Mouse (Mus musculus): ENCODE data around the gene Dmkn. TPM values are rescaled to one million over a fixed set of nuclear protein-coding genes. Genes with fewer than 3 reads are reported as not detected.

Gene Dmkn
- polyA plus RNA-seq, 1 experiment from 2014 or later: 1.0 TPM

DNA sequence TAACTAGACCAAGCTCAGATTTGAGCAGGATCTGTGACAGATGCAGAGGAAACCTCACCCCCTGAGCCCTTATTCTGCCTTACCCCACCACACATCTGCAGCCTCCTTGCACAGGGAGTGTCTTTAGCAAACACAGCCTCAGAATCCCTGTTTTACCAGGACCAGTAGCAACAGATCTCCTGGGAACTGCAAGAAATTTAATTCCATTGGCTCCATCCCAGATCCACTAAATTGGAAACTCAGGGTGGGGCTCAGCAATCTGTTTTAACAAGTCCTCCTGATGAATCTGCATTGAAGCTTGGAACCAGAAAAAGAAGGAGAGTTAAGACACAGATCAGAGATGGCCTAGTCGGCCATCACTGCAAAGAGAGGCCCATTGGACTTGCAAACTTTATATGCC lies 33.2 kb downstream of the Dmkn start:
- Histone ChIP-seq H3K36me3 (no peaks in the 10 kb centered on the region), H3K27ac (replicated peaks) (no peak overlapping the region), H3K9ac (no peak overlapping the region), H3K9me3 (peaks cover 7% of the 10 kb centered on the region), H3K4me3 (no peak overlapping the region), H3K27me3 (no peaks in the 10 kb centered on the region), H3K4me2 (no peak overlapping the region), H3K4me1 (replicated peaks) (no peaks in the 10 kb centered on the region)
- 80% methylated on average over 1 of the region's 1 CpGs for whole genome bisulfite sequencing
- no peak for ATAC-seq (ENCODE audit: low read depth)

DNA sequence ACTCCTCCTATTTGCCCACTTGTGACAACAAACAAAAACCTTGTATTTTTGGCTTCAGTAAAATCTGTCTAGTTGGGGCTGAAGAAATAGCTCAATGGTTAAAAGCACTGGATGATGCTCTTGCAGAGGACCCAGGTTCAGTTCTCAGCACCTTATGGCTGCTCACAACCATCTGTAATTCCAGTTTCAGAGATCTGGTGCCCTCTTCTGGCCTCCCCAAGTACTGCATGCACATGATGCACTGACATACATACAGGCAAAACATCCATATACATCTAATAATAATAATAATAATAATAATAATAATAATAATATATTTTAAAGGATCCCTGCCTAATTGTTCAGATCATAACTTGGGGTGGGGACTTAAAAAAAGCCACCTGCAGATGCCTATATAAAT lies 37.1 kb downstream of the Dmkn start:
- H3K4me3 ChIP-seq: no peak overlapping the region
- H3K27me3 ChIP-seq: no peaks in the 10 kb centered on the region
- no peak overlapping the region for H3K4me2 ChIP-seq
- no peaks in the 10 kb centered on the region for H3K36me3 ChIP-seq
- H3K9ac ChIP-seq: no peak overlapping the region
- no peaks in the 10 kb centered on the region for H3K4me1 ChIP-seq (replicated peaks)
- peaks cover 7% of the 10 kb centered on the region for H3K9me3 ChIP-seq
- no peak for ATAC-seq (ENCODE audit: low read depth)
- no peak overlapping the region for H3K27ac ChIP-seq (replicated peaks)

GRCm38 (mm10) chr7:30803256-30803655 lies 39.7 kb downstream of the Dmkn start:
- Histone ChIP-seq H3K4me2 (no peak overlapping the region), H3K4me1 (replicated peaks) (no peaks in the 10 kb centered on the region), H3K9ac (no peak overlapping the region), H3K4me3 (no peak overlapping the region), H3K9me3 (peaks cover 7% of the 10 kb centered on the region; the same call in 1 of the 2 replicates), H3K36me3 (no peaks in the 10 kb centered on the region), H3K27me3 (no peaks in the 10 kb centered on the region), H3K27ac (replicated peaks) (no peak overlapping the region)
- 96% methylated on average over 3 of the region's 3 CpGs for WGBS
- no peak for ATAC-seq (ENCODE audit: low read depth)

DNA sequence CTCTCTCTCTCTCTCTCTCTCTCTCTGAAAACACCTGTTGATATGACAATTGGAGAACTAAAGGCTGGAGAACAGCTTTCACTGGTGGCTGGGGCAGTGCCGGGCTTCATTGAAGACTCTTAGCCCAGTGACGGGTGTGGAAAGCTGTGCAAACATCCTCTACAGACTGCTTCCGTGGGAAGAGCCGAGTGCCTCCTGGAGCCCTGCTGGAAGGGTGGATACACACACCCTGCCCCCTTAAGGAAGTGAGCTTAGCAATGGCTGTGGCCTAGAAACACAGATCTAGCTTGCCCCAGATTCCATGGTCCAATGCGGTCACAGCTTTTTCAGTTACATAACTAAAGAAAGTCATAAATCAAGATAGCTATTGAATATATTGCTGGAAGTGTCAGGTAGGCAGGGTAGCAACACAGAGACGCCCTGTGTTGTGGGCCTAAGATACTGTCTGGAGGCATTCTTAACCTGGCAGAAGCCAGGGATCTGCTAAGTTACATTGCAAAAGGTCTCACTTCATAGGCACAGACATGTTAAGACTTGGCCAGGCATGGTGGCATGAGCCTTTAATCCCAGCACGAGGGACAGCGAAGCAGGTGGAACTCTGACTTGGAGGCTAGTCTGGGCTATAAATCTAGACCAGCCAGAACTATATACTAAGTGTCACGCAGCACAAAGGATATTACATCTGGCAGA lies 40.6 kb downstream of the Dmkn start:
- Histone ChIP-seq H3K27me3 (no peaks in the 10 kb centered on the region), H3K9ac (no peak overlapping the region), H3K27ac (replicated peaks) (no peak overlapping the region), H3K9me3 (peaks cover 7% of the 10 kb centered on the region; the same call in 1 of the 2 replicates), H3K4me3 (no peak overlapping the region), H3K4me1 (replicated peaks) (no peaks in the 10 kb centered on the region), H3K36me3 (no peaks in the 10 kb centered on the region), H3K4me2 (no peak overlapping the region)
- 84% methylated on average over 9 of the region's 9 CpGs for WGBS
- ATAC-seq (ENCODE audit: low read depth): no peak

GRCm38 (mm10) chr7:30805924-30806323 lies 42.4 kb downstream of the Dmkn start:
- Histone ChIP-seq H3K9me3 (no peaks in the 10 kb centered on the region), H3K4me2 (no peak overlapping the region), H3K4me1 (replicated peaks) (no peaks in the 10 kb centered on the region), H3K27ac (replicated peaks) (no peak overlapping the region), H3K27me3 (no peaks in the 10 kb centered on the region), H3K36me3 (no peaks in the 10 kb centered on the region), H3K9ac (no peak overlapping the region), H3K4me3 (no peak overlapping the region)
- ATAC-seq (ENCODE audit: low read depth): no peak
- whole genome bisulfite sequencing: 44% methylated on average over 6 of the region's 6 CpGs

GRCm38 (mm10) chr7:30810319-30810718 lies 46.8 kb downstream of the Dmkn start:
- H3K27me3 ChIP-seq: no peaks in the 10 kb centered on the region
- H3K36me3 ChIP-seq: no peaks in the 10 kb centered on the region
- H3K4me2 ChIP-seq: no peak overlapping the region
- no peak overlapping the region for H3K4me3 ChIP-seq
- no peak overlapping the region for H3K9ac ChIP-seq
- no peaks in the 10 kb centered on the region for H3K9me3 ChIP-seq
- 46% methylated on average over 6 of the region's 6 CpGs for WGBS
- H3K4me1 ChIP-seq (replicated peaks): no peaks in the 10 kb centered on the region
- H3K27ac ChIP-seq (replicated peaks): no peak overlapping the region
- ATAC-seq (ENCODE audit: low read depth): no peak

GRCm38 (mm10) chr7:30811757-30812290 lies 48.3 kb downstream of the Dmkn start:
- H3K4me3 ChIP-seq: no peak overlapping the region
- no peak for ATAC-seq (ENCODE audit: low read depth)
- H3K27ac ChIP-seq (replicated peaks): no peak overlapping the region
- H3K27me3 ChIP-seq: no peaks in the 10 kb centered on the region
- WGBS: 69% methylated on average over 9 of the region's 9 CpGs
- no peak overlapping the region for H3K4me2 ChIP-seq
- no peaks in the 10 kb centered on the region for H3K4me1 ChIP-seq (replicated peaks)
- no peaks in the 10 kb centered on the region for H3K36me3 ChIP-seq
- no peaks in the 10 kb centered on the region for H3K9me3 ChIP-seq
- no peak overlapping the region for H3K9ac ChIP-seq

DNA sequence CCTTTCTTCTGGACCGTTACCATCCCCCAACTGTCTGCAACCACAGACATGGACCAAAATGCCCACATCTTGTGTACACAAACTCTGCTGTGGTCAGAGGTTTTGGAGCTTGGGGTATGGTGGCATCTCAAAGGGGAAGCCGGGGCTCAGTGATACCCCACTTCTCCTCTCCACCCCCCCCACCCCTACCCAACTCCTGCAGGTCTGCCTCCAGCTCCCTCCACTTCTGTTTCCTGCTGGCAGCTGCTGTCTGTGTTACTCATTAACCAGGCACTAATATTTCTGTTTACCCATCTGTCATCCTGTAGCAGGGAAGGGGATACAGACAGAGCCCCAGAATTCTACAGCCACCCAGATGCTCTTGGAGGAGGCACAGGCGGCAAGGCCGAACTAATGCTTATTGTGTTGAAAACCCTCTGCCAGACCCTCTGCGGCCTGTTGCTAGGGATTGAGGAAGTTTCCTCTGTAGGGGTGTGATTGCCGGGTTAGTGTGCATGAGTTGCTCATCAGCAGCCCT lies 48.8 kb downstream of the Dmkn start:
- Histone ChIP-seq H3K4me1 (replicated peaks) (no peaks in the 10 kb centered on the region), H3K27me3 (no peaks in the 10 kb centered on the region), H3K36me3 (no peaks in the 10 kb centered on the region), H3K4me2 (no peak overlapping the region), H3K9me3 (no peaks in the 10 kb centered on the region), H3K9ac (no peak overlapping the region), H3K4me3 (no peak overlapping the region), H3K27ac (replicated peaks) (no peak overlapping the region)
- ATAC-seq (ENCODE audit: low read depth): no peak
- WGBS: 64% methylated on average over 6 of the region's 6 CpGs

GRCm38 (mm10) chr7:30820131-30820530 lies 56.6 kb downstream of the Dmkn start:
- WGBS: 76% methylated on average over 6 of the region's 6 CpGs

GRCm38 (mm10) chr7:30820854-30821445 lies 57.4 kb downstream of the Dmkn start:
- Histone ChIP-seq H3K4me2 (no peak overlapping the region), H3K4me1 (replicated peaks) (no peaks in the 10 kb centered on the region), H3K9me3 (no peaks in the 10 kb centered on the region), H3K27ac (replicated peaks) (no peak overlapping the region), H3K9ac (no peak overlapping the region), H3K4me3 (no peak overlapping the region), H3K36me3 (no peaks in the 10 kb centered on the region), H3K27me3 (no peaks in the 10 kb centered on the region)
- 69% methylated on average over 7 of the region's 7 CpGs for WGBS
- ATAC-seq (ENCODE audit: low read depth): no peak

More at GRCm38 (mm10) chr7:30820131-30820530, 56.6 kb downstream of the Dmkn start:
- ATAC-seq (ENCODE audit: low read depth): no peak
- H3K4me2 ChIP-seq: no peak overlapping the region
- no peaks in the 10 kb centered on the region for H3K4me1 ChIP-seq (replicated peaks)
- H3K4me3 ChIP-seq: no peak overlapping the region
- no peak overlapping the region for H3K27ac ChIP-seq (replicated peaks)
- H3K36me3 ChIP-seq: no peaks in the 10 kb centered on the region
- H3K9ac ChIP-seq: no peak overlapping the region
- H3K27me3 ChIP-seq: no peaks in the 10 kb centered on the region
- H3K9me3 ChIP-seq: no peaks in the 10 kb centered on the region

GRCm38 (mm10) chr7:30821532-30821931 lies 58.0 kb downstream of the Dmkn start:
- Histone ChIP-seq H3K4me1 (replicated peaks) (no peaks in the 10 kb centered on the region), H3K4me2 (no peak overlapping the region), H3K9ac (no peak overlapping the region), H3K27ac (replicated peaks) (no peak overlapping the region), H3K36me3 (no peaks in the 10 kb centered on the region), H3K27me3 (no peaks in the 10 kb centered on the region), H3K9me3 (no peaks in the 10 kb centered on the region), H3K4me3 (no peak overlapping the region)
- ATAC-seq (ENCODE audit: low read depth): no peak
- 76% methylated on average over 5 of the region's 5 CpGs for WGBS

GRCm38 (mm10) chr7:30823675-30824074 lies 60.1 kb downstream of the Dmkn start, which contains the start of gene Ffar2:
Gene Ffar2 (minus strand): TSS chr7:30823775.
- Histone ChIP-seq H3K4me1 (replicated peaks) (no peaks in the 10 kb centered on the region), H3K27me3 (no peaks in the 10 kb centered on the region), H3K27ac (replicated peaks) (no peak within 1 kb of the TSS), H3K9ac (no peak within 1 kb of the TSS), H3K9me3 (no peaks in the 10 kb centered on the region), H3K4me2 (no peak within 1 kb of the TSS), H3K4me3 (no peak within 1 kb of the TSS), H3K36me3 (no peaks in the 10 kb centered on the region)
- ATAC-seq (ENCODE audit: low read depth): no peak
- 90% methylated on average over 18 of the region's 18 CpGs for WGBS
